Mouse (Mus musculus) embryonic facial prominence, embryonic 11.5 days (tissue): ENCODE data around the gene Gm17651. TPM values are rescaled to one million over a fixed set of nuclear protein-coding genes. Genes with fewer than 3 reads are reported as not detected.

Experiments
- ATAC-seq: fragments of 200-750 bp; cut with Nextera tagmentation; replicated peaks from 2 replicates; pipeline ENCODE4 v1.8.0; 2017; ENCODE audit warnings: low read depth; ENCODE audit not compliant: insufficient number of reproducible peaks, low FRiP score, low TSS enrichment
- DNase-seq: peaks from one replicate; pipeline ENCODE4 v3.0.0-alpha.2; 2015; ENCODE audit warnings: low spot score
- H3K27ac ChIP-seq: fragments of 300-500 bp; sonication (generic); replicated peaks from 2 replicates; pipeline ENCODE4 v1.5.1; 2014; ENCODE audit warnings: mild to moderate bottlenecking, low read depth, low read length, control low read depth
- H3K27me3 ChIP-seq: fragments of 300-500 bp; sonication (generic); 2 replicates; pipeline ENCODE4 v1.6.1; 2014; ENCODE audit warnings: mild to moderate bottlenecking, low read length, moderate library complexity, mixed read lengths; ENCODE audit not compliant: control insufficient read depth, insufficient read depth
- H3K36me3 ChIP-seq: fragments of 300-500 bp; sonication (generic); replicated peaks from 2 replicates; pipeline ENCODE4 v1.6.1; 2014; ENCODE audit warnings: low read depth, mild to moderate bottlenecking, low read length, moderate library complexity, mixed read lengths; ENCODE audit not compliant: control insufficient read depth, insufficient read depth
- H3K4me1 ChIP-seq: fragments of 300-500 bp; sonication (generic); 2 replicates; pipeline ENCODE4 v1.6.1; 2014; ENCODE audit warnings: low read length, mixed read lengths; ENCODE audit not compliant: control insufficient read depth, insufficient read depth
- H3K4me2 ChIP-seq: fragments of 300-500 bp; sonication (generic); 2 replicates; pipeline ENCODE4 v1.6.1; 2014; ENCODE audit warnings: low read depth, mild to moderate bottlenecking, control low read depth, low read length, moderate library complexity
- H3K4me3 ChIP-seq: fragments of 300-500 bp; sonication (generic); 2 replicates; pipeline ENCODE4 v1.5.1; 2014; ENCODE audit warnings: low read depth, low read length, control low read depth
- H3K9ac ChIP-seq: fragments of 300-500 bp; sonication (generic); replicated peaks from 2 replicates; pipeline ENCODE4 v1.6.1; 2014; ENCODE audit warnings: mild to moderate bottlenecking, control low read depth, low read length
- H3K9me3 ChIP-seq: fragments of 300-500 bp; sonication (generic); replicated peaks from 2 replicates; pipeline ENCODE4 v1.6.1; 2016; ENCODE audit warnings: mild to moderate bottlenecking, low read length, inconsistent platforms, mixed read lengths; ENCODE audit not compliant: control insufficient read depth
- WGBS: fragments of 180-500 bp; shearing (Covaris S2); extraction: QIAGEN DNeasy Blood & Tissue Kit; methylation state at CpG from one replicate; pipeline ENCODE4 v1.1.7; 2014; 5-methylcytosine and 5-hydroxymethylcytosine counted together
- polyA plus RNA-seq: library from polyadenylated mRNA; unstranded; fragments of >200 nt; fragmentation: Nextera tagmentation; extraction: Ambion mirVana; gene quantifications from 2 replicates; pipeline ENCODE4 v1.2.1, GENCODE M21; 2014

The Gm17651 gene
- polyA plus RNA-seq, result not detected in 2 replicates

- ATAC-seq (no peak), DNase-seq (no peak)
- H3K27me3 ChIP-seq, result no peaks in the 10 kb centered on the region
- no peak within 1 kb of the TSS for H3K4me3 ChIP-seq
- H3K4me1 ChIP-seq, result no peaks in the 10 kb centered on the region
- H3K27ac ChIP-seq, result no peak within 1 kb of the TSS
- no peaks in the 10 kb centered on the region for H3K9me3 ChIP-seq
- no peaks in the 10 kb centered on the region; the same call in 1 of the 2 replicates for H3K36me3 ChIP-seq
- no peak within 1 kb of the TSS for H3K4me2 ChIP-seq
- H3K9ac ChIP-seq, result no peak within 1 kb of the TSS
- 88% methylated on average over 7 of the region's 7 CpGs for WGBS
These were observed at the start of gene Gm17651 for GRCm38 (mm10) chr3:97674644-97675110. Gene Gm17651 (minus strand): TSS chr3:97674694.

DNA sequence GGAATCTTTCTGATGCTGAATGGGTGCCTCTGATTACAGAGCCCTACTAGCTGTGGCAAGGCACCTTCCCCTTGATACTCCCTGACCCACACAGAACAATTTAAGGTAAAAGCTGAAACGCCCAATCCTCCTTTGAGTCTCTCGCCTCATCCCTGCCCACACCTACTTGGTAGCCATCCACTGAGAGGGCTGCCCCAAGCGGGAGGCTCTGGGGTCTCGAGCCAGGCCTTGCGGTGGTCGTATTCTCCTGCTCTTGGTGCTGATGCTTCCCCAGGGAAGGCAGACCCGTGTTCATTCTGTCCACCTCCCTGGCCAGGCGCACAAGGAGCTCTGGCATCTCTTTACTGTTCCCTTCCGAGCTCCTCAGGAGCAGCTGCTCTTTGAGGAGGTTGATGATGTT is 44.6 kb upstream of the Gm17651 start:
- WGBS, result 89% methylated on average over 9 of the region's 9 CpGs

GRCm38 (mm10) chr3:97715922-97716321 is 41.4 kb upstream of the Gm17651 start:
- Histone ChIP-seq H3K9ac (no peak overlapping the region), H3K4me1 (no peaks in the 10 kb centered on the region), H3K27me3 (no peaks in the 10 kb centered on the region), H3K36me3 (no peaks in the 10 kb centered on the region), H3K4me3 (no peak overlapping the region), H3K27ac (no peak overlapping the region), H3K4me2 (no peak overlapping the region), H3K9me3 (no peaks in the 10 kb centered on the region)
- no peak for DNase-seq
- no peak for ATAC-seq
- WGBS, result 97% methylated on average over 1 of the region's 1 CpGs

More for the DNA sequence above, 44.6 kb upstream of the Gm17651 start:
- H3K4me1 ChIP-seq, result no peaks in the 10 kb centered on the region
- H3K4me3 ChIP-seq, result no peak overlapping the region
- H3K9me3 ChIP-seq, result no peaks in the 10 kb centered on the region
- H3K4me2 ChIP-seq, result no peak overlapping the region
- no peaks in the 10 kb centered on the region for H3K36me3 ChIP-seq
- H3K9ac ChIP-seq, result no peak overlapping the region
- ATAC-seq (no peak), DNase-seq (no peak)
- no peaks in the 10 kb centered on the region for H3K27me3 ChIP-seq
- no peak overlapping the region for H3K27ac ChIP-seq

GRCm38 (mm10) chr3:97710881-97711280 is 36.4 kb upstream of the Gm17651 start:
- Histone ChIP-seq H3K4me3 (no peak overlapping the region), H3K36me3 (no peaks in the 10 kb centered on the region), H3K9me3 (no peaks in the 10 kb centered on the region), H3K27ac (no peak overlapping the region), H3K4me1 (no peaks in the 10 kb centered on the region), H3K27me3 (no peaks in the 10 kb centered on the region), H3K4me2 (no peak overlapping the region), H3K9ac (no peak overlapping the region)
- no peak for DNase-seq
- ATAC-seq, result no peak
- 58% methylated on average over 5 of the region's 5 CpGs for WGBS

DNA sequence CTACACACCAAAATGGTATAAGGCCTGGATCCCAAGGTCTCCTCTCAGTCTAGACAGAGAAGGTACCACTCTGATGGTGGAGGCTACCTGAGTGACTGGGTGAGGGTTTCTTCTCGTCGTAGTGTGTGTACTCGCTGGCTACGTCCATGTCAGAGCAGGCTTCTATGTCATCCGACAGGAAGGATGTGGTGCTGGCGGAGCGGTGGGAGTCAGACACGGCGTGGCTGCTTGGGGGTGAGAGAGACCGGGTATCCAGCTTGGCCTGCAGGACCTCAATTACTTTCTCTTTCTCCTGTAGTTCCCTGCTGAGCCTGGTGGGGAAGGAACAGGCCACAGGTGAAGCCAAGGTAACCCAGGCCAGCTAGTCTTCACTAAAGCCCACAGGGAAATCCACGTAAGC is 35.6 kb upstream of the Gm17651 start:
- Histone ChIP-seq H3K4me1 (no peaks in the 10 kb centered on the region), H3K9me3 (no peaks in the 10 kb centered on the region), H3K27me3 (no peaks in the 10 kb centered on the region), H3K4me2 (no peak overlapping the region), H3K9ac (no peak overlapping the region), H3K4me3 (no peak overlapping the region), H3K36me3 (no peaks in the 10 kb centered on the region), H3K27ac (no peak overlapping the region)
- DNase-seq (no peak), ATAC-seq (no peak)
- 92% methylated on average over 11 of the region's 11 CpGs for WGBS

GRCm38 (mm10) chr3:97706561-97706960 is 32.1 kb upstream of the Gm17651 start:
- Histone ChIP-seq H3K4me3 (no peak overlapping the region), H3K27ac (no peak overlapping the region), H3K27me3 (no peaks in the 10 kb centered on the region), H3K36me3 (no peaks in the 10 kb centered on the region), H3K9ac (no peak overlapping the region), H3K4me2 (no peak overlapping the region), H3K4me1 (no peaks in the 10 kb centered on the region), H3K9me3 (no peaks in the 10 kb centered on the region)
- WGBS, result 79% methylated on average over 4 of the region's 4 CpGs
- no peak for ATAC-seq
- DNase-seq, result no peak

DNA sequence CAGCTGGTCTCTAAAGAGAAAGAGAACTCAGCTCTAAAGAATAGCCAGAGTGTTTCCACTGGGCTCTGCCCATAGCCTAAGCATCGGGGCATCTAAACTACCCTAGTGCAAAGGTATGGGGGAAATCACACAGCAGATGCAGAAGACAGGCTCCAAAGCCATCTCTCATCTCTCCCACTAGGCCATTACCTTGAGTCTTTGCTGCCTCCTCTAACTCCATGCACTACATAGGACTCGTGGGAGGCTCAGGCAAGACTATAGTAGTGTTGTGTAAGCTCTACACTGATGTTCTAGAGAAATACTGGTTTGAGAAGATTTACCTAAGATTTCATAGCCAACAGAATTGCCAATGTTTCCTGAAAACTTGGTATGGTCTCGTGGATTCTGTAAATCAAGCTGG is 31.0 kb upstream of the Gm17651 start:
- 90% methylated on average over 3 of the region's 3 CpGs for WGBS
- H3K4me3 ChIP-seq, result no peak overlapping the region
- no peaks in the 10 kb centered on the region for H3K9me3 ChIP-seq
- H3K36me3 ChIP-seq, result no peaks in the 10 kb centered on the region
- H3K4me2 ChIP-seq, result no peak overlapping the region
- no peaks in the 10 kb centered on the region for H3K27me3 ChIP-seq
- ATAC-seq (no peak), DNase-seq (no peak)
- no peaks in the 10 kb centered on the region for H3K4me1 ChIP-seq
- no peak overlapping the region for H3K9ac ChIP-seq
- H3K27ac ChIP-seq, result no peak overlapping the region

DNA sequence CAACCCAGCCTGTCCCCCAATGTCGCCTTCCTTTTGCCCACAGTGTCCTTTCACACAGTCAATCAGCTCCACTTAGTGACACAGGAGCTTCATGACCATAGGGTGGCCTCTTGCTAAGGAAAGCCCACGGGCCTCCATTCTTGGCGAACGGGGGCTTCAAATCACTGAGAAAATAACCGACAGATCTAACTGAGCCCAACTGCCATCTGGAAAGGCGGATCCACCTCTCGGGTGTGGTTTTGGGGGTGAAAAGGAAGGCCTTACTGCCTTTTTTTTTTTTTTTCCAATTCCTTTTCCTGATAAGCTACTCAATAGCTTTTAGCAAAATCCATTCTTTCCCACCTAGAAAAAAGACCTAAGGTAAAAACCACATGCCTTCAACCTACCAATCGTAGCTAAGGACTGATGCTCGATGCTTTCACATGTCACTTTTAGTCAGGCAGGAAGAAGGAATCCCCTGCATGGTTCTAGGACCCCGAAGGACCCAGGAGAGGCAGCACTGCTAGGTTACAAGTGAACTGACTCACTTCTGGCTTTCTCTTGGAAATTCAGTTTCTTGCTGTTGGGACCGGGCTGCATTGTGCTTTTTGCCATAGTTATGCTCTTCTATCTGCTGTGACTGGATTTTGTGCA is 28.1 kb upstream of the Gm17651 start:
- no peaks in the 10 kb centered on the region for H3K27me3 ChIP-seq
- ATAC-seq (no peak), DNase-seq (no peak)
- WGBS, result 92% methylated on average over 11 of the region's 11 CpGs
- H3K4me3 ChIP-seq, result no peak overlapping the region
- H3K9me3 ChIP-seq, result no peaks in the 10 kb centered on the region
- H3K9ac ChIP-seq, result no peak overlapping the region
- H3K36me3 ChIP-seq, result no peaks in the 10 kb centered on the region
- H3K4me2 ChIP-seq, result no peak overlapping the region
- no peak overlapping the region for H3K27ac ChIP-seq
- H3K4me1 ChIP-seq, result no peaks in the 10 kb centered on the region
